Mouse (Mus musculus): Measurements from ENCODE around the gene Cep83.
"Not testable (repeated sequence)": the region's sequence is repeated elsewhere in the genome, so short reads cannot be mapped to it uniquely, and the experiment has no call there.

Gene Cep83

DNA sequence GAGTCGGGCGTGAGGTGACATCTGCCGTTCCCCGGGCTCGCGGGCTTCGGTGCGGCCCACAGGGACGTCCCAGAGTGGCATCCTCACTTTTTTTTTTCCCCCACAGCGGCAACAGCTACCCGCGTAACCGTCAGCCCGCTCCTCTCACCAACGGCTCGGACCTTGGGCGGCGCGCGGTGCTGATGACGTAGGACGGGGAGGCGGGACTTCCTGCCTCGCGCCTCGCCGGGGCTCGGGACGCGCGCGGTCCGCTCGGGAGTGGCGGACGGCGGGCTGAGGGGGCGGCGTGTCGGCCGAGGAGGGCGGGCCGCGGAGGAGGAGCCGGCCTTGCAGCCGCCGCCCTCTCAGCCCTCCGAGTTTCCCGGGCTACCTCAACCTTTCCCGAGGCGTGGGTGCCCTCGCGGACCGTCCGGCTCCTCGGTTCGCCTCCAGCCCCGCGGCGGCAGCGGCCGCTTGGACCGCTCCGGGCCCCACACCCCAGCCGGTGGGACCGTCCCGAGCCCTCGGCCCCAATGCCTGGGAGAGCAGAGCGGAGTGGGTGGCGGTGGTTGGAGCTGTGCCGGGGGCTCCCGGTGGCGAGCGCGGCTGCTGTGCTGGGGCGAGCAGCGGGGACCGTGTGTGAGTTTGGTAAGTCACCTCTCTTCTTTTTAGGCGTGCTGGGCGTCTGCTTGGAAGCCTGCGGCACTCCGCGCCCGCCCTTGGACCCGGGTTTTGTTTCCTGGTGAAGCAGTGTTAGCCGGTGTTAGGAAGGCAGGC is at the start of gene Cep83:
Gene Cep83, plus strand, starts transcription at position 235 of the 756 bp plus-strand sequence.
- peak; percentile 72 for DNase-seq (ENCODE audit: low read depth, low spot score)

DNA sequence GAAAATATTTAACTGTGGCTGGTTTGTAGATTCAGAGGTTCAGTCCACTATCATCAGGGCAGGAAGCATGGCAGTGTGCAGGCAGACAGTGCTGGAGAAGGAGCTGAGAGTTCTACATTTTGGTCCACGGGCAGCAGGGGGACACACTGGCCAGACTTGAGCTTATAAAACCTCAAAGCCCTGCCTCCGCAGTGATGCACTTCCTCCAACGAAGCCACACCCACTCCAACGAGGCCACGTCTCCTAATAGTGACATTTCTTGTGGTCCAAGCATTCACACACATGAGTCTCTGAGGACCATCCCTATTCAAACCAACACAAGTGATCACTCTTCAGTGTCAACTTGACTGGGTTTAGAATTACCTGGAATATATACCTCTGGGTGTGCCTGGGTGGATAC is 49.2 kb upstream of the Cep83 start:
- DNase-seq (ENCODE audit: low read depth, low spot score) = no peak

DNA sequence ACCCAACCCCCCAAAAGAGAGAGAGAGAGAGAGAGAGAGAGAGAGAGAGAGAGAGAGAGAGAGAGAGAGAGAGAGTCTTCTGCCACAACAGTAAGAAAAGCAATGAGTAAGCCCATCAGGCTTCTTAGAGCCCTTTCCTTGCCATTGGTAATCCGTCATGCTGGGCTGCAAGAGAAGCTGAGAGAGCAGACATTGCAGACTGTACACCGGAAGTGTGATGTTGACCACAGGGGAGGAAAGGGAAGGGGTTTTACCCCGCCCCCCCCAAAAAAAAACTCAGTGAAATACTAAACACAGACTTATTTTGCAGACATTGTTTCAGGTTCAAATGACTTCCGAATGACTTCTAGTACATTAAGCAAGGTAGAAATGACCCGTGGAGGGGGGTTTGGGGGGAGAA is 48.4 kb upstream of the Cep83 start:
- DNase-seq (ENCODE audit: low read depth, low spot score) = no peak

DNA sequence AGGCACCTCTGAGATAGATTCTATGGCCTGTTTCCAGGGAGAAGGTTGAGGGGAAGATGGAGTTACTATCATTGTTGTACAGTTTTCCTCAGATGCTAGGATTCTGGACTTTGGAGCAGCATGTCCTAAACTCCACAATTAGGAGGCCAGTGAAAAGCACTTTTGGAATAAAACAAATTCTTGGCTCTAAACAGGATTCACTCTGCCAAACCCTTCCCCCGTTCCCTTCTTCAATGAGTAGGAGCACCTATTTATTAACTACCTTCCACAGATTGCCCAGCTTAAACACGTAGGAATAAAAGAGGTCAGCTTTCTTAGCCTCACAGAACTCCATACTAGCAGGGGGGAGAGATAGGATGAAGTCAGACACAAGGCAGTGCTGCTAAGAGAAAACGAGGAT is 24.4 kb upstream of the Cep83 start:
- no peak for DNase-seq (ENCODE audit: low read depth, low spot score)

DNA sequence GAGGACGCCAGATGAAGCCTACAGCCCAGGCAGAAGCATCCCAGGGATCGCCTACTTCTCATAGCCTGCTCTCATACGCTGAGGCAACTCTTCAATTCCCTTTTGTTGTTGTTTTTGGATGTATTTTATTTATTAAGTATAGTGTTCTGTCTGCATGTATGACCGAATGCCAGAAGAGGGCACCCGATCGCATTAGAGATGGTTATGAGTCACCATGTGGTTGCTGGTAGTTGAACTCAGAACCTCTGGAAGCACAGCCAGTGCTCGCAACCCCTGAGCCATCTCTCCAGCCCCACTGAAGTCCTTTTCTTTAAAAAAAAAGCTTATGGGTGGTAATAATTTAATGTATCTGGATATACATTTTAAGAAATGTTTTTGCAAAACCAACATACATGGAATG is 24.0 kb upstream of the Cep83 start:
- DNase-seq (ENCODE audit: low read depth, low spot score) = no peak

DNA sequence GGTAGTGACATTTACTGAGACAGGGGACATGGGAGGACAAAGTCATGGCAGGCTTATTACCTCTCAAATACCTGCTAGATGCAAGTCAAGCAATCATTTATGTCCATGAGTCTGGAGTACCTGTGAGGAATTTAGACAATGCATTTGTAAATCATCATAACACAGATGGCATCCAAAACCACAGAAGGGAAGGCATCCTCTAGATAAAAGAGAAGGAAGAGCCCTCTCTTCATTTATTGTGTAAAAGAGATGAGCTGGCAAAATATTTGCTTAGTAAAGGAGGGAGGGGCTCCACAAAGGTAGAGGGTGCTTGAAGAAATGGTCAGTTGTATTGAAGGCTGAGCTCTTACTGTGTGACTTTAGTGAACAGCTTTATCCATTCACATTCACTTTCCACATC is 20.3 kb upstream of the Cep83 start:
- DNase-seq (ENCODE audit: low read depth, low spot score) = no peak

DNA sequence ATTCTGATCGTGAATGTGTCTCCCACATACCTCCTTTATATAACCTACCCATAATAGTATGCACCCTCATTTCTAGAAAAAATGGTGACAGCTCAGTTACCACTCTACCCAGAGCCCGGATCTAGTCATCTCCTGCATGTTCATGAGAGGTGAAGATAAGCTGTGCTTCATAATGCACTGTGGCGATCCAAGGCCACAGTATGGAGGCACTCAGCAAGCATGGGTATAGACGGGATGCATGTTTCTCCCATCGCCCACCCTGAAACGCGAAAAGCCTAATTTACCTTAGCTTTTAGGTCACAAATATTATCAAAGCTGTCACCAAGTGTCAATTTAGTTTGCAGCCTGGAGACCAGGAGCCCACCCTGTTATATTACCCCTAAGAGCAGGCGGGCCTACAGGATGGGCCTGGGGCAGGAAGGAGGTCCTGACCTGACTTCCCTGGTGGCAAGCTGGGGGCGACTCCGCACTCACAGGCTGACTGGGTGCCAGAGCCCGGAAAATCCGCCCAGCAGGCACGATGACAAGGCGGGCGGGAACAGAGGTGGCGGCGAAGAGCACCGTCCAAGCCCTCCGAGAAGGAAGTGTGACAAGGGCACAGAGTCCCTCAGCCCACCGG is 544 bp upstream of the Cep83 start:
- DNase-seq (ENCODE audit: low read depth, low spot score) = no peak

DNA sequence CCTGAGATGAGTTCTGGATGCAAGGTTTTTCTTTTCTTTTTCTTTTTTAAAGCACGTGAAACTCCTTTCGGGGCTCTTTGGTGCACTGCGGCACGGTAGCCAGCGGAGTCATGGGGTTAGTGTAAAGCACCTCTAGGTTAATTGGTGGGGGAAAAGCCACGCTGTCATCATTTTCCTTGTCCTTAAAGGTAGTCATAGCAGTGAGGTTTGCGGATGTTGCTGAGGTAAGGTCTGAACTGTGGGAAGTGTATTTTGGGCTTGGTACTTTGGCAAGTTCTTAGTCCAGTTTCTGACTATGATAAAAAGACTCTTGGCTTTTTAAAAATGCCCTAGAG is 689 bp downstream of the Cep83 start:
- DNase-seq (ENCODE audit: low read depth, low spot score) = no peak

DNA sequence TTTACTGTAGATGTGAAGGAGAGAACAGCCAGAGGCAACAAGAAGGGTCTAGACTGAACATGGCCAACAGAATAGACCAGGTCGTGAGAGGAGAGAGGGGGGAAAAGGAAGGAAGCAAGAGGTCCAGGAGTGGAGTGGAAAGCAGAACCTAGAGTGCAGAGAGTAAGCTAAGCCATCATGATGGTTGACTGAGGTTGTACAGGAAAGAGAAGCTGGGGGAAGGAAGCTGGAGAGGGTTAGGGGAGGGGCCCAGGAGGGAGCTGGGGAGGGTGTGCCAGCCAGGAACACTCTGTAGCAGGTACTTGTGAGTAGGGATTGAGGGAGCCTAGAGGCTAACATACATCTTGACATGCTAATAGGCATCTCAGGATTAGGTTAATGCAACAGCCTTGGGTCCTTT is 1.9 kb downstream of the Cep83 start:
- no peak for DNase-seq (ENCODE audit: low read depth, low spot score)

DNA sequence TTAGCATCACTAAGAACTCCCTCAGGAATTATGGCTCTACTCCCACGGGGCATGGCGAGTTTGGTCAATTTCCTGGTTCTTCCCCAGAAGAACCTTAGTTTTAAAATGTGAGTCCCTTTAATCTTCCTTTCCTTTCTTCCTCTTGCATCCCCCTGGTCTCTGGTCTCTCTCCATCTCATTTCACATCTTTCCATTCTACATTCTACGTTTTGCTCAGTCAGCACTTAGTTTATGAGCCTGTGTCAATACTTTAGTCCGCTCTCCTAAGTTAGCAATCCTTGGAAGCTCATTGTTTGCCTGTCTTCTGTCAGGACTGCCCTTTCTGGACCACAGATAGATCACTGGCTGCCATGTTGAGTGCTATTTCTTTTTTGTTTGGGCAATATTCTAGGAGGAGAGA is 3.7 kb downstream of the Cep83 start:
- no peak for DNase-seq (ENCODE audit: low read depth, low spot score)

DNA sequence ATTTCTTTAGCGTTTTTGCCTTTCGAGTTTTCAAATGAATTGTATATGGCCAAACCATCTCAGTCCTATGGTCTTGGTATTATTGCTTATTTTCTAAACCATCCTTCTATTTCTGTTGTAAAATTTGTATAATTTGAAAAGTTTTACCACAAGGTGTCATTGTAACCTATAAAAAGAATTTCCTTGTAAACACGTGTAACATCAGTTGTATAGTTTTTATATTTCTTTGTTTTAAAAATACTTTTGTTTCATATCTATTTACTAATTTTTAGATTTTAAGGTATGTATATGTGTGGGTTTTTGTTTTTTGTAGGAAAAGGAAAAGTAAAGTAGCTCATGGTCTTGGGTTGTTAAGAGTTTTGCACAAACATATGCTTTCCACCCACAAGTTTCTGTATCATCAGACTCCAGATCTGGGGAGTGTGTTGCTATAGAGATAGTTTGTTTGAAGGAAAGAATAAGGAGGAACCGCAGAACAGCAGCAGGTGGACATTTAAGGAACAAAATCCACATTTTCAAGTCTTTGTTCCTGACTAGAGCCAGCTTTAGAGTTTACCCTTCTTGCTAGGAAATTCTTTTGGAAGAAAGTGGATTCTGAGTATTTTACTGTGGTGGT is 17.3 kb downstream of the Cep83 start:
- no peak for DNase-seq (ENCODE audit: low read depth, low spot score)

DNA sequence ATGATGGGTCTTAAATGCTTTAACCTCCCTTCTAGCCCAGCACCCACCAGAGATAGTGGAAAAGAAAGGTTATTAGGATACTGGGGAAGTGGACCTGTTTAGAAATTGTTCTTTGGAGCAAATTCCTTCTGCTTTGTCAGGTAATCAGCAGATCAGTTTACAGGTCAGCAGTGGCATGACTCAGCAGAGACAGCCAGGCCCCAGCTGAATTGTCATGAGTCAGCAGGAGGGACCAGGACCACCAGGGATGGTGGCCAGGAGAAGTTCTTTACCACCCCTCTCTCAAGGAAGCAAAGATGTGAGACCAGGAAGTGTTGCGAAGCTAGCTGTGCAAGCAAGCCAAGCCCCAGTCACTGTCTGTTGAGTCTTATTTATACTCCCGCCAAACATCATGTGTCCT is 18.2 kb downstream of the Cep83 start:
- no peak for DNase-seq (ENCODE audit: low read depth, low spot score)

DNA sequence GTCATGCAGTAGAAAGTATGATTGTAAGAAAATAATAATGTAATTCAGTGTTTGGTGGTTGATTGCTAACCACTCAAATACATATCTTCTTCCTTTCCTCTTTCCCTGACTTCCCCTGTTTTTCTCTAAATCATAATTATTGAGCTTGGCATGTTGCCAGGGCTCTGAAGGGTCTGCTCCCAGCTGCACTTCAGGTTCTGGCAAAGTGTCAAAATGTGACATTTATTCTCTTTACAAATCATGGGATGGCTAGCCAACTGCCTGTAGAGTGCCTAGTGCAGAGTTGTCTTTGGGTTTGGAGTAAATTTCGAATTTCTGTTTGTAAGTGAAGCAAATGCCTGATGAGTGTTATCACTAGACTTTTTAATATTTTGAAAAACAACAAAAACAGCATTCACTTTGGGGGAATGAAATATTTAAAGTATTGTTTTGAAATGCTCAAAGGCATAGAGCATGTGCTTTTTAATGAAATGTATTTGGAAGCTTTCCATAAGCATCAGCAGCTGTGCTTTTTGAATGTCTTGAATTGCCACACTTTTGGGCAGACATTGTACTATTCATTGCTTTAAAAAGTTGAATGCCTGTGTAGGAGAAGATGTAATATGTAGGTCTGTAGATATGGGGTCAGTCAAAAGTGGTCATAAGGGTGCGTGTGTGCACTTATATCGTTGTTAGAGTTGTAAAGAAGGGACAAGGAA is 21.3 kb downstream of the Cep83 start:
- no peak for DNase-seq (ENCODE audit: low read depth, low spot score)

DNA sequence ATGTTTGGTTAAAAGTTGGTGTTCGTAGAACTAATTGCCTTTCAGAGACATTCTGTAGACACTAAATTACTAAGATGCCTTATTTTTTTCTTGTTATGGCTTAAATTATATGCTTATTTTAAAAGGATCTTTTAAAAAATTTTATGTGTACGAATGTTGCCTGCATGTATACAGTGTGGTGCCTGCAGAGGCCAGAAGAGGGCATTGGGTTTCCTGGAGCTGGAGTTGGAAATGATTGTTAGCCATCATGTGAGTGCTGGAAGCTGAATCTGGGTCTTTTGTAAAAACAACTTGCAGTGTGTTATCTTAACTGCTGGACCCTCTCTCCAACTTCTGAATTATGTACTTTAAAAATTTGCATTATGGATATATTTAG is 21.9 kb downstream of the Cep83 start:
- DNase-seq (ENCODE audit: low read depth, low spot score) = no peak

DNA sequence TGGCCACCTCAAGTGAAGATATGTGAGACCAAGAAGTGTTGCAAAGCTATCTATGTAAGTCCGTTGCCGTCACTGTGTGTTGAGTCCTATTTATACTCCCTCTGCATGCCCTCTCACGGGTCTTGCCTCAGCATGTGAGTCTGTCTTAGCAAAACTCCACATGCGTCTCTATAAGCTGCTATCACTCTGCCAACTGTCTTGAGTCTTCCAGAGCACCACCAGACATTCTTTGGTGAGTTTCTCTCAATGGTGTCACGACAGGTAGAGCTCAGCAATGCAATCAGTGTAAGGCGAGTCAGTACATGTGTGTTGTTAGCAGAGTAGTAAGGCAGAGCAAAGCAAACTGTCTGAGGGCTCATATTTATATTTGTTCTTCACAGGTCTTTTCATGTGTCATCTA is 31.8 kb downstream of the Cep83 start:
- DNase-seq (ENCODE audit: low read depth, low spot score) = no peak

DNA sequence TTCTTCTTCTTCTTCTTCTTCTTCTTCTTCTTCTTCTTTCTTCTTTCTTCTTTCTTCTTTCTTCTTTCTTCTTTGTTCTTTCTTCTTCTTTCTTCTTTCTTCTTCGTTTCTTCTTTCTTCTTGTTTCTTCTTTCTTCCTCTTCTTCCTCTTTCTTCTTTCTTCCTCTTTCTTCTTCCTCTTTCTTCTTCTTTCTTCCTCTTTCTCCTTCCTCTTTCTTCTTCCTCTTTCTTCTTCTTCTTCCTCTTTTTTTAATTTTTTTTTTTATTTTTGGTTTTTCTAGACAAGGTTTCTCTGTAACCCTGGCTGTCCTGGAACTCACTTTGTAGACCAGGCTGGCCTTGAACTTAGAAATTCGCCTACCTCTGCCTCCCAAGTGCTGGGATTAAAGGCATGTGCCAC is 39.6 kb downstream of the Cep83 start:
- DNase-seq (ENCODE audit: low read depth, low spot score) = not testable (repeated sequence)

DNA sequence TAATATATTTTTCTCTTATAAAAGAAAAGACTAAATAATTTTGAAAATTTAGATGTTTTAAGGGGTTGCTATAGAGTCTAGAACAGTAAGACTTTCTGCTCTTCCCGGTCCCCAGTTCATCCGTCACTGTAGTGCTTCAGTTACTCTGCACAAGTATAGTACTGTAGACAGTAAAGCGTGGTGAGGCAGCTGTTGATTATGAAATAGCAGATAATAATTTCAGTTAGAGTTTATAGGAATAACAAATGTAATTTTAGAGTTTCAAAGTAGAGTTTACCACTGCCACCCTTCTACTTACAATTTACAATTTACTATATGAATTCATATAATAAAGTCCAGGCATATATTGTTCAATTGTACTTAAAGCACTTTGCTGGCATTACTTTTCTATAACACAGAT is 42.0 kb downstream of the Cep83 start:
- DNase-seq (ENCODE audit: low read depth, low spot score) = no peak

DNA sequence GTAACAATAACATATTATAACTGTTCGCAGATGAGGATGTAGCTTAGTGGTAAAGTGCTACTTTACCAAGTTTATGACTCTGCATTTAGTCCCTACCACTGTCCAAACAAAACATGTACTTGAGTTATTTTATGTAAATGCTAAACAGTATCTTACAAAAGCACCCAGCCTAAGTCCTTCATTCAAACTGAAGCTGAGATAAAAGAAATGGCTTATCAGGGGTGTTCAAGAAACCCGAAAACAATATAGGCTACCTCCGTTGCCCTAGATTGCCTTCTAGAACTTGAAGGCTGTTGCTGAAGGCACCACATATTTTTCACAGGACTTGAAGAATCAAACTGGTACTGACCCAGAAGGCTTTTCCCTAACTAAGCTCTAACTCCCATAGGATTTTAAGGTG is 46.4 kb downstream of the Cep83 start:
- no peak for DNase-seq (ENCODE audit: low read depth, low spot score)

DNA sequence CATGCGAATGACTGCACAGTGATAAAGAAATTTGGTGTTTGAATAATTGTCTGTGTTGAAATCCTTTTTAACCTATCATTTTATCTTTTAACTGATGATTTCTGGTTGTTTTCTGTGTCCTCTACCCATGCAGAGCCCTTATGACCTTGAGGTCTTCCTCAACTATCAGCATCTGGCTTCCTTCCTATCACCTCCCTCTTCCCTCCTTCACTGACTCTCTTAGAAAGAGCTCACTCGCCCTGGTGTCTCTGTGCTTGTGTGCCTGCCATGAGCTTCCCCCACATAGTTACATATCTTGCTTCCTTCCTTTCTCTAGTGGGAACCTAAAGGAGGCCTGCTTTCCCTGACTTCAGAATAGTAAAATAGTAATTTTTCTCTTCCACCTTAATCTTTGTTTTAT is 51.8 kb downstream of the Cep83 start:
- DNase-seq (ENCODE audit: low read depth, low spot score) = no peak

DNA sequence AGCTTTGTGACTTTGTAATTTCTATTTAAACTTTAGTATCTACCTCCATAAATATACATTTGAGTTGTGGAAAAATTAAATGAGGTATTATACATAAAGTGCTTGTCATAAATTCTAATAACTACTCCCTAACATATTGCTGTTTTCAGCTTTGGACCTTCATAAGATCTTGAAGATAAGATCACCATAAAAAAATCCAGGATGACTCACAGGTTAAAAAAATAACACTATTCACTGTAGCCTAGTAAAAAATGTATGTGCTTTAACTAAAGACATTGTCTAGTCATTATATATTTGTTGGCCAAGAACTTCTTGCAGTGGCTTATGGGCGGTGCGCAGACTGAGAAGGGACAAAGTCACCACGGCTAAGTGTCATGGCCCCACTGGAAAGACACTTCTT is 53.0 kb downstream of the Cep83 start:
- DNase-seq (ENCODE audit: low read depth, low spot score) = no peak

DNA sequence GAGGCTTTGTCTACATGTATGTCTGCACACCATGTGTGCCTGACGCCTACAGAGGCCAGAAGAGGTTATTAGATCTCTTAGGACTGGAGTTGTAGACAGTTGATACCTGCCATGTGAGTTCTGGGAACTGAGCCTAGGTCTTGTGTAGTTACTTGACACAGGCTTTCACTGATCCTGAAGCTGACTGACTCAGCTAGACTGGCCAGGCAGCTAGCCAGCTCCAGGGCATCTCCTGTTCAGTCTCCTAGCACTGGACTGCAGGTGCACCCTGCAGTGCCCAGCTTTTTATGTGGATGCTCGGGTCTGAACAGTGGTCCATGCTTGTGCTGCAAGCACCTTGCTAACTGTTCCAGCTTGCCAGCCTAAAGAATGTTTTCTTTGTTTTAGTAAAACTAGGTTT is 58.6 kb downstream of the Cep83 start:
- DNase-seq (ENCODE audit: low read depth, low spot score) = no peak

DNA sequence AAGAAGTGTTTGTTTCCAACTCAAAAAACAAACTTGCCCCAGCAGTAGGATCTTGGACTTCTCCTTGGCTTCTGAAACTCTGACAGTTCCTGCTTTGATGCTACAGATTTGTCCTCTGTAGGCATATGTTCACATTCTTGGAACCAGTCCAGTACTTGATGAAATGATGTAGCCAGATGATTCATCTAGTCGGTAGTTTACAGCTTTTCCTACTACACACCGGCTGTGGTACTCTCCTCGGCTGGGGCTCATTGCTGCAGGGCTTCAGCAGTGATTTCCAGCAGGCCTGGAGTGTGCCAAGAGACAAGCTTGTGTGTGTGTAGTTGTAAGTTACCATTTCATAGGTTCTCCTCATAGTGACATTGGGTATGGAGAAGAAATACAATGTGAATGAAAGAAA is 83.0 kb downstream of the Cep83 start:
- no peak for DNase-seq (ENCODE audit: low read depth, low spot score)

DNA sequence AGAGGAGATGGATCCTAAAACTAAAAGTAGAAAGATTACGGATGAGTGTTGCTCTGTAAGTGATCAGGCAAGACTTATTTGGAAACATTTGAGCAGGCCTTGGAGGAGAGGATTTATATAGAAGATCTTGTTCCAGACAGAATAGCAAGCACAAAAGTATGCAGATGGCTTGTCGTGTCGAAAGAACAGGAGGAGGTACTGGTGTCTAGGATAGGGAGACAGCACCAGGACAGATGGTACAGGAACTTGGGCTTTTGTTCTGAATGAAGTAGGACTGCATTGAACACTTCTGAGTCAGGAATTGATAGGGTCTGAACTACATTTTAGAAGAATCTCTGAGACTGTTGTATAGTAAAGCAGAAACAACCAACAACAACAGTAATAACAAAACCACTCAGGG is 89.1 kb downstream of the Cep83 start:
- no peak for DNase-seq (ENCODE audit: low read depth, low spot score)

Data from brain, embryonic 18.5 days (tissue).